In genomic region chr2:62664839-62665238, GRCm38 (mm10) we compare ENCODE assay signal across 8 mouse cellular contexts. TPM values are rescaled to one million over a fixed set of nuclear protein-coding genes. Genes with fewer than 3 reads are reported as not detected.
DNase-seq lines count a peak whose midpoint lies in the region; ATAC-seq and TF ChIP-seq lines count a peak whose summit lies in the region.

No protein-coding gene starts in this region.

- H3K9me3 ChIP-seq in neural tube, embryonic 13.5 days = no peaks in the 10 kb centered on the region
- H3K9me3 ChIP-seq in liver, embryonic 13.5 days (replicated peaks) = no peaks in the 10 kb centered on the region
- H3K9me3 ChIP-seq in stomach, postnatal 0 days (ENCODE audit: control insufficient read depth, low read length) = no peaks in the 10 kb centered on the region

- H3K36me3 ChIP-seq in heart, adult 2 months (ENCODE audit: control insufficient read depth, insufficient read depth, low read length) = no peaks in the 10 kb centered on the region
- no peaks in the 10 kb centered on the region for H3K36me3 ChIP-seq in neural tube, embryonic 13.5 days
- H3K36me3 ChIP-seq in liver, embryonic 13.5 days = no peaks in the 10 kb centered on the region
- H3K36me3 ChIP-seq in stomach, postnatal 0 days (ENCODE audit: control insufficient read depth, insufficient read depth, low read length) = no peaks in the 10 kb centered on the region

- no peaks in the 10 kb centered on the region for H3K79me2 ChIP-seq in heart, adult 2 months (replicated peaks; ENCODE audit: control insufficient read depth, insufficient read depth, low read length)

- no peak for TF ChIP-seq EP300 in heart, adult 2 months (IDR thresholded peaks at IDR 0.05; ENCODE audit: insufficient read depth, low read depth, low read length)
- TF ChIP-seq EP300 in stomach, postnatal 0 days (optimal IDR thresholded peaks at IDR 0.05) = no peak

- no peak overlapping the region for H3K9ac ChIP-seq in heart, adult 2 months (ENCODE audit: low read depth, low read length)
- no peak overlapping the region for H3K9ac ChIP-seq in neural tube, embryonic 13.5 days
- no peak overlapping the region for H3K9ac ChIP-seq in liver, embryonic 13.5 days
- H3K9ac ChIP-seq in stomach, postnatal 0 days (ENCODE audit: low read length) = no peak overlapping the region

- no peaks in the 10 kb centered on the region for H3K27me3 ChIP-seq in heart, adult 2 months (ENCODE audit: control insufficient read depth, insufficient read depth, low read length)
- H3K27me3 ChIP-seq in neural tube, embryonic 13.5 days = peaks cover 24% of the 10 kb centered on the region
- 0 out of 2 replicates have a peak, but pooled peaks cover 2% of the 10 kb centered on the region for H3K27me3 ChIP-seq in liver, embryonic 13.5 days
- no peaks in the 10 kb centered on the region for H3K27me3 ChIP-seq in stomach, postnatal 0 days (ENCODE audit: control insufficient read depth, insufficient read depth, low read length)

- no peak for ATAC-seq in neural tube, embryonic 13.5 days (ENCODE audit: low read depth)
- no peak for ATAC-seq in liver, embryonic 13.5 days (ENCODE audit: low read depth)
- ATAC-seq in stomach, postnatal 0 days (ENCODE audit: low FRiP score, low TSS enrichment) = no peak

- intact Hi-C loops in heart, adult 2 months (cut with DNase I) = no loop called here

- H3K4me3 ChIP-seq in heart, adult 2 months = peak overlapping the region; percentile 79
- H3K4me3 ChIP-seq in neural tube, embryonic 13.5 days = peak overlapping the region; percentile 61; the same call in 1 of the 2 replicates
- H3K4me3 ChIP-seq in liver, embryonic 13.5 days (replicated peaks) = peak overlapping the region; percentile 68
- H3K4me3 ChIP-seq in stomach, postnatal 0 days (ENCODE audit: low read depth, low read length) = peak overlapping the region; percentile 66

- TF ChIP-seq POLR2A in heart, adult 2 months (IDR thresholded peaks at IDR 0.05; ENCODE audit: insufficient read depth, low read depth, low read length) = no peak

- WGBS in heart, adult 2 months = 64% methylated on average over 7 of the region's 7 CpGs
- 73% methylated on average over 7 of the region's 7 CpGs for WGBS in neural tube, embryonic 13.5 days
- WGBS in liver, embryonic 13.5 days (ENCODE audit: insufficient replicate concordance) = 65% methylated on average over 7 of the region's 7 CpGs
- 62% methylated on average over 7 of the region's 7 CpGs for WGBS in stomach, postnatal 0 days

- DNase-seq in heart, adult 2 months = no peak
- DNase-seq in heart, adult 18-20 months = no peak
- DNase-seq in neural tube, embryonic 10.5 days (ENCODE audit: extremely low spot score, low spot score) = no peak
- no peak for DNase-seq in liver, embryonic 13.5 days
- DNase-seq in stomach, postnatal 0 days (ENCODE audit: low spot score) = no peak
- DNase-seq in cerebellum, postnatal 36 days = no peak
- no peak for DNase-seq in right cerebral cortex, postnatal 10 days (ENCODE audit: low spot score in 2 of 2)

- peak overlapping the region; percentile 70; the same call in 1 of the 2 replicates for H3K27ac ChIP-seq in heart, adult 2 months
- no peak overlapping the region for H3K27ac ChIP-seq in neural tube, embryonic 13.5 days (replicated peaks)
- H3K27ac ChIP-seq in liver, embryonic 13.5 days = no peak overlapping the region
- no peak overlapping the region for H3K27ac ChIP-seq in stomach, postnatal 0 days (replicated peaks)

- no peak for TF ChIP-seq CTCF in heart, adult 2 months (IDR thresholded peaks at IDR 0.05)
- no peak for TF ChIP-seq CTCF in stomach, postnatal 0 days (IDR thresholded peaks at IDR 0.05; ENCODE audit: low read depth)

- H3K4me2 ChIP-seq in neural tube, embryonic 13.5 days = peak overlapping the region; percentile 93
- H3K4me2 ChIP-seq in liver, embryonic 13.5 days = peak overlapping the region; percentile 92
- H3K4me2 ChIP-seq in stomach, postnatal 0 days (replicated peaks; ENCODE audit: low read depth) = peak overlapping the region; percentile 87

- H3K4me1 ChIP-seq in heart, adult 2 months (ENCODE audit: control insufficient read depth, insufficient read depth, low read length) = no peaks in the 10 kb centered on the region
- no peaks in the 10 kb centered on the region for H3K4me1 ChIP-seq in neural tube, embryonic 13.5 days (replicated peaks)
- H3K4me1 ChIP-seq in liver, embryonic 13.5 days (replicated peaks) = peaks cover 6% of the 10 kb centered on the region
- no peaks in the 10 kb centered on the region for H3K4me1 ChIP-seq in stomach, postnatal 0 days (replicated peaks; ENCODE audit: control insufficient read depth, insufficient read depth)

RNA-seq across cellular contexts. Expression of gene Gca, which starts 0.8 kb away (rescaled TPM):
- 10 to 100 TPM; 22.8 to 26.2 TPM for total RNA-seq in heart, adult 2 months (2021)
- polyA plus RNA-seq in heart, adult 2 months (2012; rRNA removed) = 12.9 and 17.8 TPM in 2 replicates
- total RNA-seq in heart, adult 18-20 months (2021) = 10 to 100 TPM; 24.6 to 24.7 TPM
- 2.1 and 2.2 TPM in 2 replicates for polyA plus RNA-seq in neural tube, embryonic 13.5 days (2015; fragmentation: Nextera tagmentation; extraction: Ambion mirVana)
- polyA plus RNA-seq in liver, embryonic 13.5 days (2015; fragmentation: Nextera tagmentation; extraction: Ambion mirVana) = 1.9 and 2.2 TPM in 2 replicates
- 5.1 and 5.3 TPM in 2 replicates for polyA plus RNA-seq in stomach, postnatal 0 days (2015; fragmentation: Nextera tagmentation; extraction: Ambion mirVana)

RNA-seq across cellular contexts. Expression of gene Ifih1, which starts 18.8 kb away (rescaled TPM):
- total RNA-seq in heart, adult 2 months (2021) = 1 to 10 TPM; 5.8 to 8.0 TPM
- 2.5 and 2.9 TPM in 2 replicates for polyA plus RNA-seq in heart, adult 2 months (2012; rRNA removed)
- total RNA-seq in heart, adult 18-20 months (2021) = 1 to 10 TPM; 5.3 to 5.5 TPM
- 0.74 and 0.77 TPM in 2 replicates for polyA plus RNA-seq in neural tube, embryonic 13.5 days (2015; fragmentation: Nextera tagmentation; extraction: Ambion mirVana)
- 3.3 and 4.3 TPM in 2 replicates for polyA plus RNA-seq in liver, embryonic 13.5 days (2015; fragmentation: Nextera tagmentation; extraction: Ambion mirVana)
- polyA plus RNA-seq in stomach, postnatal 0 days (2015; fragmentation: Nextera tagmentation; extraction: Ambion mirVana) = 4.3 and 4.9 TPM in 2 replicates
